Mouse (Mus musculus) liver, embryonic 13.5 days (tissue): Measurements from ENCODE around the gene Eaf1. TPM values are rescaled to one million over a fixed set of nuclear protein-coding genes. Genes with fewer than 3 reads are reported as not detected.

Source experiments
- ATAC-seq: fragments of 200-750 bp; cut with Nextera tagmentation; 2 replicates; pipeline ENCODE4 v1.8.0; 2017; ENCODE audit warnings: low read depth, mild to moderate bottlenecking, moderate number of reproducible peaks, moderate library complexity
- DNase-seq: peaks from one replicate; pipeline ENCODE4 v3.0.0; 2022
- H3K27ac ChIP-seq: fragments of 300-500 bp; sonication (generic); 2 replicates; pipeline ENCODE4 v1.5.1; 2015; ENCODE audit warnings: moderate library complexity, mild to moderate bottlenecking, inconsistent platforms
- H3K27me3 ChIP-seq: fragments of 300-500 bp; sonication (generic); 2 replicates; pipeline ENCODE4 v1.6.1; 2015; ENCODE audit warnings: mild to moderate bottlenecking, inconsistent platforms
- H3K36me3 ChIP-seq: fragments of 300-500 bp; sonication (generic); 2 replicates; pipeline ENCODE4 v1.6.1; 2015; ENCODE audit warnings: mild to moderate bottlenecking, inconsistent platforms
- H3K4me1 ChIP-seq: fragments of 300-500 bp; sonication (generic); replicated peaks from 2 replicates; pipeline ENCODE4 v1.6.1; 2015; ENCODE audit warnings: inconsistent platforms
- H3K4me2 ChIP-seq: fragments of 300-500 bp; sonication (generic); 2 replicates; pipeline ENCODE4 v1.6.1; 2015; ENCODE audit warnings: inconsistent platforms, mild to moderate bottlenecking, moderate library complexity
- H3K4me3 ChIP-seq: fragments of 300-500 bp; sonication (generic); replicated peaks from 2 replicates; pipeline ENCODE4 v1.5.1; 2015; ENCODE audit warnings: mild to moderate bottlenecking, inconsistent platforms
- H3K9ac ChIP-seq: fragments of 300-500 bp; sonication (generic); 2 replicates; pipeline ENCODE4 v1.6.1; 2015; ENCODE audit warnings: mild to moderate bottlenecking, inconsistent platforms
- H3K9me3 ChIP-seq: fragments of 300-500 bp; sonication (generic); replicated peaks from 2 replicates; pipeline ENCODE4 v1.6.1; 2016; ENCODE audit warnings: inconsistent platforms
- WGBS: fragments of 180-500 bp; shearing (Covaris S2); methylation state at CpG from one replicate; pipeline ENCODE4 v1.1.7; 2015; ENCODE audit not compliant: insufficient replicate concordance; 5-methylcytosine and 5-hydroxymethylcytosine counted together
- polyA plus RNA-seq: library from polyadenylated mRNA; unstranded; fragments of >200 nt; fragmentation: Nextera tagmentation; extraction: Ambion mirVana; gene quantifications from 2 replicates; pipeline ENCODE4 v1.2.1, GENCODE M21; 2015

Gene Eaf1
- polyA plus RNA-seq, 1 experiment from 2014 or later = 24.1 TPM

GRCm38 (mm10) chr14:31510322-31510721 is 16.1 kb downstream of the Eaf1 start:
- Histone ChIP-seq H3K9me3 (no peaks in the 10 kb centered on the region), H3K4me2 (no peak overlapping the region), H3K9ac (no peak overlapping the region), H3K4me3 (no peak overlapping the region), H3K36me3 (peaks cover 64% of the 10 kb centered on the region), H3K4me1 (no peaks in the 10 kb centered on the region), H3K27ac (no peak overlapping the region), H3K27me3 (no peaks in the 10 kb centered on the region)
- WGBS = 89% methylated on average over 3 of the region's 3 CpGs
- no peak for DNase-seq
- no peak for ATAC-seq

- Histone ChIP-seq H3K27me3 (no peaks in the 10 kb centered on the region), H3K27ac (no peak overlapping the region), H3K4me2 (no peak overlapping the region), H3K4me3 (no peak overlapping the region), H3K4me1 (no peaks in the 10 kb centered on the region), H3K36me3 (peaks cover 12% of the 10 kb centered on the region; the same call in 1 of the 2 replicates), H3K9me3 (no peaks in the 10 kb centered on the region), H3K9ac (no peak overlapping the region)
- 72% methylated on average over 2 of the region's 2 CpGs for WGBS
- ATAC-seq (no peak), DNase-seq (no peak)
Observed at GRCm38 (mm10) chr14:31515895-31516294, 21.7 kb downstream of the Eaf1 start.

- H3K9me3 ChIP-seq = no peaks in the 10 kb centered on the region
- no peak overlapping the region for H3K4me3 ChIP-seq
- ATAC-seq = no peak
- H3K36me3 ChIP-seq = 0 out of 2 replicates have a peak, but pooled peaks cover 4% of the 10 kb centered on the region
- no peak for DNase-seq
- no peak overlapping the region for H3K4me2 ChIP-seq
- H3K27me3 ChIP-seq = no peaks in the 10 kb centered on the region
- no peak overlapping the region for H3K27ac ChIP-seq
- 39% methylated on average over 3 of the region's 3 CpGs for WGBS
- H3K9ac ChIP-seq = no peak overlapping the region
- no peaks in the 10 kb centered on the region for H3K4me1 ChIP-seq
Observed at GRCm38 (mm10) chr14:31519165-31519564, 25.0 kb downstream of the Eaf1 start.

GRCm38 (mm10) chr14:31521318-31521717 is 27.1 kb downstream of the Eaf1 start:
- no peak overlapping the region for H3K9ac ChIP-seq
- no peaks in the 10 kb centered on the region for H3K36me3 ChIP-seq
- H3K4me2 ChIP-seq = no peak overlapping the region
- H3K27me3 ChIP-seq = no peaks in the 10 kb centered on the region
- no peaks in the 10 kb centered on the region for H3K9me3 ChIP-seq
- DNase-seq (no peak), ATAC-seq (no peak)
- no peak overlapping the region for H3K4me3 ChIP-seq
- 62% methylated on average over 2 of the region's 2 CpGs for WGBS
- H3K4me1 ChIP-seq = no peaks in the 10 kb centered on the region
- no peak overlapping the region for H3K27ac ChIP-seq

DNA sequence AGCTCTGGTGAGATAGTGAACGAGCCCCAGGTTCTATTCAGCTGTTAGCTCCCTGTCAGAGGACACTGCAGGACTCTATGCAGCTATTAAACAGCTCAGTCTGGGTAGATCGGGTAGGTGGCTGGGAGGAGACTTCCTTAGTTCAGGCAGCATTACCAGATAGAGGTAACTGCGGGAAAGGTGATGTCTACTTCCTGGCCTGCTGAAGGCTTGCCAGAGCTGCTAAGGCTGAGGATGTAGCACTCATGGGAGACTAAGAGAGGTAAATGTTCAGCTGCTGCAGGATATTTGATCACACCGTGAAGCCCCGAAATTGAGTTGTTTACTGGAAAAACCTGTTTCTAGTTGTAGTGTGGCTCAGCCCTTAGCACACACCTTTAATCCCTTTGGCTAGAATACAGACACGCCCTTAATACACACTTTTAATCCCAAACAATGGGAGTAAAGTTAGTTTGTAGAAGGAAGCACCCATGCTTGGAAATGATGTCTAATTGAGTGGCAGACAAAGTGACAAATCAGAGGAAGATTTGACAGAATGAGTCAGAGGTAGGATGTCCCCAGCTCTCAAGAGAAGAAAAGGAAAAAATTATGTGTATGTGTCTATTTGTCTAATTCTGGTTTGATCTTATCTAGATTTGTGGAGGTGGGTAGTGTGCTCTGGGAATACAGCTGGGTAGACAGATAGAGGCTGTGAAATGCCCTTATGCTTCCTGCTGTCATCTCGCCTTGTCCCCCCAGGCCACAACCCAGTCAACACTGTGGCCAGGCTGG is 31.0 kb downstream of the Eaf1 start:
- Histone ChIP-seq H3K36me3 (no peaks in the 10 kb centered on the region), H3K9ac (no peak overlapping the region), H3K27ac (no peak overlapping the region), H3K9me3 (no peaks in the 10 kb centered on the region), H3K27me3 (no peaks in the 10 kb centered on the region), H3K4me1 (0 out of 2 replicates have a peak, but pooled peaks cover 4% of the 10 kb centered on the region), H3K4me2 (no peak overlapping the region), H3K4me3 (no peak overlapping the region)
- DNase-seq (no peak), ATAC-seq (no peak)
- WGBS = 58% methylated on average over 7 of the region's 7 CpGs

GRCm38 (mm10) chr14:31530847-31531246 is 36.6 kb downstream of the Eaf1 start:
- no peaks in the 10 kb centered on the region for H3K9me3 ChIP-seq
- ATAC-seq = no peak
- H3K4me1 ChIP-seq = peaks cover 24% of the 10 kb centered on the region
- no peak overlapping the region for H3K9ac ChIP-seq
- no peaks in the 10 kb centered on the region for H3K36me3 ChIP-seq
- no peak overlapping the region for H3K4me2 ChIP-seq
- no peaks in the 10 kb centered on the region for H3K27me3 ChIP-seq
- peak overlapping the region; percentile 64 for H3K27ac ChIP-seq
- DNase-seq = no peak
- H3K4me3 ChIP-seq = no peak overlapping the region
- 59% methylated on average over 4 of the region's 4 CpGs for WGBS

DNA sequence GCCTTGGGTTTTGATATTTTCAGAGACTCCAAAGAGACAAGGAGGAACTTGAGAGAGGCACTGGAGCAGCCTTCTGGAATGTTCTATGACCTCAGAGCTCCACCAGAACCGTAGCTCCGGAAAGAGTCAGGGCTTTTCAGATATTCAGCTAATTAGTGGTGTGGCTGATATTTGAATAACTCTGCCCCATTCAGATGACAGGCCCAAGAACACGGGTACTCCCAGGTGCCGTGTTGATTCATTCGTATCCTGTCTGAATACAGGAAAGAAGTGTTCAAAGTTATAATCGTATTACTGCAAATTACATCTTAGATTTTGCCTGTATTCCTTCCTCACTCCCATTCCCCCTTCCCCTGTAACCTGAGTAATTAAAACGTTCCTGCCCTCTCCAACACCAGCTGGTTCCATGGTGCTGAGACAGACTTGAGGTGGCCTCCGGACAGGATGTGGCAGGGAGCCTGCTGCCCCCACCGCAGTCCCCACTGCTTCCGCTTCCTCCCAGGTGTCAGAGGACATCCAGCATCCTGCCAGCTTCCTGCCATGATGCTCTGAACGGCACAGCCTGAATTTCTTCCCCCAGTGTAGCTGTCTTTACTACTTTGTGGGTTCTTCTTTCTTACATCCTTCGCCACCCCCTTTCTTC is 37.4 kb downstream of the Eaf1 start:
- no peak for ATAC-seq
- Histone ChIP-seq H3K9me3 (no peaks in the 10 kb centered on the region), H3K9ac (no peak overlapping the region), H3K27me3 (no peaks in the 10 kb centered on the region), H3K36me3 (no peaks in the 10 kb centered on the region), H3K27ac (peak overlapping the region; percentile 64), H3K4me3 (no peak overlapping the region), H3K4me2 (no peak overlapping the region), H3K4me1 (peaks cover 24% of the 10 kb centered on the region)
- WGBS = 26% methylated on average over 12 of the region's 12 CpGs
- DNase-seq = no peak

- no peaks in the 10 kb centered on the region for H3K9me3 ChIP-seq
- H3K4me3 ChIP-seq = no peak overlapping the region
- H3K9ac ChIP-seq = no peak overlapping the region
- DNase-seq = no peak
- no peak overlapping the region for H3K27ac ChIP-seq
- H3K27me3 ChIP-seq = no peaks in the 10 kb centered on the region
- WGBS = 33% methylated on average over 3 of the region's 3 CpGs
- ATAC-seq = no peak
- no peak overlapping the region for H3K4me2 ChIP-seq
- H3K4me1 ChIP-seq = peaks cover 24% of the 10 kb centered on the region
- no peaks in the 10 kb centered on the region for H3K36me3 ChIP-seq
Observed at GRCm38 (mm10) chr14:31532656-31533055, 38.5 kb downstream of the Eaf1 start.

GRCm38 (mm10) chr14:31537298-31537697 is 43.1 kb downstream of the Eaf1 start:
- Histone ChIP-seq H3K4me1 (peaks cover 7% of the 10 kb centered on the region), H3K36me3 (no peaks in the 10 kb centered on the region), H3K9me3 (no peaks in the 10 kb centered on the region), H3K27me3 (no peaks in the 10 kb centered on the region), H3K4me3 (no peak overlapping the region), H3K4me2 (no peak overlapping the region), H3K27ac (no peak overlapping the region), H3K9ac (no peak overlapping the region)
- DNase-seq (no peak), ATAC-seq (no peak)
- 57% methylated on average over 6 of the region's 6 CpGs for WGBS

DNA sequence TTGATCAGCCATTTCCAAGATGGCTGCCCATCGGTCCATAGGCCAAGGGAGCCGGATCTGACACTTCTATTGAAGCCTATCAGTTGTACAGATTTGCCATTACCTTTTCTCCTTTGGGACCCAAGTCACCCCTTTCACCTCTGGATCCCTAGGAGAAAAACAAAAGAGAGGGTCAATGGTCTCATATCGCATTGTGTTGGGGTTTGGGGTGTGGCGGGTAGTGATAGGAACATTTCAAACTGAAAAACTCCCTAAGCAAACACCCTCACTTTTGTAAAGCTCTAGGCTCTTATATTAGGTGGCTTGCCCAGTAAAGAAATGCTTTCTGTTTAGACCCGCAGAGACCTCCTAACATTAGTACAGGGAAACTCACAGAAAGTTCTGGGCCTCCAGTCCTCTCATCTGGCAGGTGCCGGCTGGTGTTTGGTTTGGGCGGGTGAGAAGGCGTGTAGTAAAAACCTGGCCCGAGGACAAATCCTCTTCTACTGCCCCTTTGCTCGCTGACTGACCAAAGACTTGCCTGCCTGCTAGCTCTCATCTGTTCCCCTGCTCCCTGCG is 49.8 kb downstream of the Eaf1 start:
- H3K9me3 ChIP-seq = no peaks in the 10 kb centered on the region
- no peak overlapping the region for H3K9ac ChIP-seq
- WGBS = 76% methylated on average over 11 of the region's 11 CpGs
- H3K4me2 ChIP-seq = no peak overlapping the region
- H3K36me3 ChIP-seq = no peaks in the 10 kb centered on the region
- no peaks in the 10 kb centered on the region for H3K4me1 ChIP-seq
- DNase-seq (no peak), ATAC-seq (no peak)
- no peak overlapping the region for H3K27ac ChIP-seq
- H3K27me3 ChIP-seq = no peaks in the 10 kb centered on the region; the same call in 1 of the 2 replicates
- H3K4me3 ChIP-seq = no peak overlapping the region

DNA sequence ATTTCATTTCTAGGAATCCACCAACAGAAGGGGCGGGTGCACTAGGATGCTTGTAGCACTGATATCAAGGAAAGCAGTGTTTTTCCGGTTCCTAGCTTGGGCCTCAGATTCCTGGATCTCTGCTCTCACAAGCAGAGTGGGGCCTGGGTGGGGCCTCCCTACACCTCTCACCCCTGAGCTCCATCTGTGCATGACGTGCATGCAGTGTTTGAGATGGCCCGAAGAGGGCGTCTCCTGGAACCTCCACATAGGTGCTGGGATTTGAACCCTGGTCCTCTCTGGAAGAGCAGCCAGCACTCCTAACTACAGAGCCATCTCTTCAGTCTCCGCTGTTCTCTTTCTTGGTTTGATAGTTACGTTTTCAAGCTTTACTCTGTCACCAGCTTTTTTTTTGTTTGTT is 60.8 kb downstream of the Eaf1 start:
- Histone ChIP-seq H3K4me3 (no peak overlapping the region), H3K36me3 (no peaks in the 10 kb centered on the region), H3K4me2 (no peak overlapping the region), H3K27ac (no peak overlapping the region), H3K9ac (no peak overlapping the region), H3K27me3 (0 out of 2 replicates have a peak, but pooled peaks cover 9% of the 10 kb centered on the region), H3K9me3 (no peaks in the 10 kb centered on the region), H3K4me1 (no peaks in the 10 kb centered on the region)
- no peak for ATAC-seq
- no peak for DNase-seq
- WGBS = 72% methylated on average over 7 of the region's 7 CpGs
